Mouse (Mus musculus): ENCODE measurements around the gene Rpl29. TPM values are rescaled to one million over a fixed set of nuclear protein-coding genes. Genes with fewer than 3 reads are reported as not detected.

Rpl29 gene
- polyA plus RNA-seq, 1 experiment from 2014 or later, result 696 TPM

- ATAC-seq (ENCODE audit: extremely low read depth, insufficient number of reproducible peaks, low FRiP score, low TSS enrichment), result peak; percentile 23; the same call in 1 of the 2 replicates
- peak overlapping the region; percentile 98 for H3K4me2 ChIP-seq
- H3K9ac ChIP-seq, result peak overlapping the region; percentile 84
- H3K27me3 ChIP-seq (replicated peaks), result peaks cover 21% of the 10 kb centered on the region
- H3K9me3 ChIP-seq, result no peaks in the 10 kb centered on the region
- H3K4me3 ChIP-seq, result peak overlapping the region; percentile 65
- H3K36me3 ChIP-seq, result peaks cover 41% of the 10 kb centered on the region
- H3K27ac ChIP-seq (replicated peaks), result peak overlapping the region; percentile 46
- WGBS, result 2% methylated on average over 99 of the region's 99 CpGs
- peaks cover 18% of the 10 kb centered on the region for H3K4me1 ChIP-seq
Observed at GRCm38 (mm10) chr9:106464751-106465541, 35.7 kb downstream of the Rpl29 start.

DNA sequence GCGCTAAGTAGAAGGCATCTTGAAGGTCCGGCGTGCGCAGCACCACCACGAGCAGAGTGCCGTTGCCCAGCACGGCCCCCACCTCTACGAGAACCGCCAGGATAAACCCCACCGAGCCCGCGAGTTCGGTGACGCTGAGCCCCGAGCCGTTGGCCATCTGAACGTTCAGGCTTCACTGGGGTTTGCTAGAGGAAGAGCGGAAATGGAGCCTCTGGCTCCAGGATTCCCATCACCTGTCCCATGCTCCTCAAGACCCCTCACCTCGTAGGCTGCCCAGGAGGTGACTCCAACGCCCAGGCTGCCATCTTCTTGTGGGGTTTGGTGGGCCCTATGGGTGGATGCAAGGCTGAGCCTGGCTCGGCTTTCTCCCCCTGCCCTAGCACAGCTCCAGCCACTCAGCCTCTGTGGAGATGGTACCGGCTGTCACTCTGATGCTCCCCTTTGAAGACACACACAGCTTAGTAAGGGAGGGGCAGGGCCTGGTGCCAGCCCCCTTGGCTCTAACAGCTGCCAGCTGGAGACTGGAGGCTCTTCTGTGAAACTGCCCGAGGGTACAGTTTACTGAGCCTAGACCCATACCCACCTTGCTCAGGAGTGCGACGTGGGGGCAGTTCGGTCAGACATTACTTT, 36.4 kb downstream of the Rpl29 start, which contains the start of gene Gpr62:
Gene Gpr62, minus strand, starts transcription at position 368 of the 630 bp plus-strand sequence.
- Histone ChIP-seq H3K27me3 (replicated peaks) (peaks cover 21% of the 10 kb centered on the region), H3K36me3 (peaks cover 33% of the 10 kb centered on the region), H3K9ac (peak within 1 kb of the TSS; percentile 84), H3K4me1 (peaks cover 18% of the 10 kb centered on the region), H3K4me2 (peak within 1 kb of the TSS; percentile 98), H3K4me3 (peak within 1 kb of the TSS; percentile 65), H3K9me3 (no peaks in the 10 kb centered on the region), H3K27ac (replicated peaks) (peak within 1 kb of the TSS; percentile 46)
- no peak for ATAC-seq (ENCODE audit: extremely low read depth, insufficient number of reproducible peaks, low FRiP score, low TSS enrichment)
- 33% methylated on average over 26 of the region's 26 CpGs for WGBS

DNA sequence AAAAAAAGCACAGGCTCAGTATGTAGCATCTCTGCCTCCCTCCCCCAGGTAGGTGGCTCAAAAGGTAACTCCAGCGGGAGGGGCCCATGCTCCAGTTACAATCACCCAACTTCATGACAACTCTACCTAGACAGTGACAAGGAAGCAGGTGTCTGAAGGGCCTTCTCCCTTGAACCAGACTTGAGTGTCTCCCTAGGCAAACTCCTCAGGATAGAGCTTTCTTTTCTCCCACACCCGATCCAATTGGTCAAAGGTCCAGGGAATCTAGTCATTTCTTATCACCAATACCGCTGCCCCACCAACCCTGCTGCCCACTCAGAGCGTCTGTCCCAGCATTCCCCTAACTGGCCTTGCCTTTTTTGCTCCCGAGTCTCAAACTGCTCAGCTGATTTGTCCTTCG, 37.5 kb downstream of the Rpl29 start:
- H3K4me1 ChIP-seq, result peaks cover 22% of the 10 kb centered on the region
- H3K36me3 ChIP-seq, result peaks cover 24% of the 10 kb centered on the region
- peaks cover 21% of the 10 kb centered on the region for H3K27me3 ChIP-seq (replicated peaks)
- ATAC-seq (ENCODE audit: extremely low read depth, insufficient number of reproducible peaks, low FRiP score, low TSS enrichment), result no peak
- no peak overlapping the region for H3K4me3 ChIP-seq
- H3K4me2 ChIP-seq, result no peak overlapping the region
- no peaks in the 10 kb centered on the region for H3K9me3 ChIP-seq
- H3K9ac ChIP-seq, result no peak overlapping the region
- 77% methylated on average over 6 of the region's 6 CpGs for WGBS
- no peak overlapping the region for H3K27ac ChIP-seq (replicated peaks)

DNA sequence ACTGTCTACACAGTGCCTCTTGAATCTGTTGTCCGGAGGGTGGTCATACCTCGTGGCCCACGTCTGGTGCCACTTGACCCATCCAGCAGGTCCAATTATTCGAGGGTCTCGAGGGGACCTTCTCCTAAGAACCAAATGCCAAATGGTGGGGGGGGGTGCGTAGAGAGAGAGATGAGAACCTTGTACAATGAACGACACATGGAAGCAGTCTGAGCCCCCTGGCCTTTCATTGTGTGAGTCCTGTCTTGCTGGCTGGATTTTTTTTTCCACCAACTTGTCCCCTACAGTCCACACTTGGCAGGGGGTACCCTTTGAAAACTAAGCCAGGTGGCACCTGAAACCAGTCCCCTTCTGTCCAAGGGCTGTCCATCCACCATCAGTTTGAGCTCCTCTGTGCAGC, 38.5 kb downstream of the Rpl29 start:
- Histone ChIP-seq H3K27ac (replicated peaks) (no peak overlapping the region), H3K9ac (no peak overlapping the region), H3K4me2 (no peak overlapping the region), H3K4me3 (no peak overlapping the region), H3K27me3 (replicated peaks) (peaks cover 21% of the 10 kb centered on the region), H3K4me1 (peaks cover 32% of the 10 kb centered on the region), H3K36me3 (peaks cover 14% of the 10 kb centered on the region), H3K9me3 (no peaks in the 10 kb centered on the region)
- 86% methylated on average over 7 of the region's 7 CpGs for WGBS
- ATAC-seq (ENCODE audit: extremely low read depth, insufficient number of reproducible peaks, low FRiP score, low TSS enrichment), result no peak

DNA sequence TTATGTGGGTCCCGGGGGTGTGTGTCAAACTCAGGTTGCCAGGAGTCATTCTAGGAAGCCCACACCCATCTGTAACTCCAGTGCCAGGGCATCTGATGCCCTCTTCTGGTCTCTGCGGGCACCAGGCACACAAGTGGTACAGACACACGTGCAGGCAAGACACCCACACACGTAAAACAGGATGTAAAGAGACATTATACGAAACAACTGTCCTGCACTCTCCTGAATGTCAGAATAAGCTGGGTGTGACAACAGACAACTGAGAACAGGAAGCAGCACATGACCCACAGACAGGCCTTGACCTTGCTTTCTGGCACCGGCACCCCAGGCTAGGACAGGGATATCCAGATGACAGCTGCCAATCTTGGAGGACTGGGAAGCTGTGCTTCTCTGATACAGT, 40.1 kb downstream of the Rpl29 start:
- 65% methylated on average over 6 of the region's 6 CpGs for WGBS
- ATAC-seq (ENCODE audit: extremely low read depth, insufficient number of reproducible peaks, low FRiP score, low TSS enrichment), result no peak
- no peak overlapping the region for H3K9ac ChIP-seq
- no peak overlapping the region for H3K27ac ChIP-seq (replicated peaks)
- peaks cover 15% of the 10 kb centered on the region for H3K27me3 ChIP-seq (replicated peaks)
- H3K36me3 ChIP-seq, result no peaks in the 10 kb centered on the region; the same call in 1 of the 2 replicates
- H3K4me3 ChIP-seq, result no peak overlapping the region
- no peaks in the 10 kb centered on the region for H3K9me3 ChIP-seq
- peaks cover 34% of the 10 kb centered on the region for H3K4me1 ChIP-seq
- H3K4me2 ChIP-seq, result no peak overlapping the region

DNA sequence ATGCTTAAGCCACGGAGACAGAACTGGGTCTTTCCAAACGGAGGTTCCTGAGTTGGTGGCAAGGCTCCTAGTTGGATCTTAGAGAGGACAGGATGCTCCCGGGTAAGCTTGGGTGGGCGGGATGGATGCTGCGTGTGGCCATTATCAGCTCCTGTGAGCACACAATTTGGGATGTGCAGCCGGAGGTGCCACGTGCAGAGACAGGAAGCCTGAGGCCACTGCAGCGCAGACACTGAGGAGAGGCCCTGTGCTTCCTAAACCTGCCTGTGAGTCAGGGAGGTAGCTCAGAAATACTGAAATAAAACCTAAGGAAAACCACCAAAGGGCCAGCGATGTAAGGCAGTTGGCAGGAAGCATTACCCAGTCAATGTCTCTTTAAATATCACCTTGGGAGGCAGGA, 40.5 kb downstream of the Rpl29 start:
- 59% methylated on average over 9 of the region's 9 CpGs for WGBS
- Histone ChIP-seq H3K9ac (no peak overlapping the region), H3K4me1 (peaks cover 34% of the 10 kb centered on the region), H3K4me2 (no peak overlapping the region), H3K27ac (replicated peaks) (no peak overlapping the region), H3K27me3 (replicated peaks) (peaks cover 15% of the 10 kb centered on the region), H3K9me3 (no peaks in the 10 kb centered on the region), H3K36me3 (no peaks in the 10 kb centered on the region), H3K4me3 (no peak overlapping the region)
- ATAC-seq (ENCODE audit: extremely low read depth, insufficient number of reproducible peaks, low FRiP score, low TSS enrichment), result no peak

GRCm38 (mm10) chr9:106470991-106471750, 41.9 kb downstream of the Rpl29 start:
- 63% methylated on average over 14 of the region's 14 CpGs for WGBS
- H3K27ac ChIP-seq (replicated peaks), result no peak overlapping the region
- H3K36me3 ChIP-seq, result no peaks in the 10 kb centered on the region
- peaks cover 6% of the 10 kb centered on the region for H3K27me3 ChIP-seq (replicated peaks)
- peaks cover 37% of the 10 kb centered on the region for H3K4me1 ChIP-seq
- no peaks in the 10 kb centered on the region for H3K9me3 ChIP-seq
- no peak overlapping the region for H3K4me3 ChIP-seq
- H3K4me2 ChIP-seq, result peak overlapping the region; percentile 57
- ATAC-seq (ENCODE audit: extremely low read depth, insufficient number of reproducible peaks, low FRiP score, low TSS enrichment), result no peak
- peak overlapping the region; percentile 45 for H3K9ac ChIP-seq

GRCm38 (mm10) chr9:106471892-106472291, 42.6 kb downstream of the Rpl29 start:
- H3K27me3 ChIP-seq (replicated peaks), result peaks cover 5% of the 10 kb centered on the region; the same call in 1 of the 2 replicates
- WGBS, result 8% methylated on average over 5 of the region's 5 CpGs
- no peak overlapping the region for H3K4me3 ChIP-seq
- peak overlapping the region; percentile 45 for H3K9ac ChIP-seq
- no peaks in the 10 kb centered on the region for H3K36me3 ChIP-seq
- H3K9me3 ChIP-seq, result no peaks in the 10 kb centered on the region
- ATAC-seq (ENCODE audit: extremely low read depth, insufficient number of reproducible peaks, low FRiP score, low TSS enrichment), result no peak
- H3K4me2 ChIP-seq, result peak overlapping the region; percentile 57
- peaks cover 42% of the 10 kb centered on the region for H3K4me1 ChIP-seq
- H3K27ac ChIP-seq (replicated peaks), result no peak overlapping the region

DNA sequence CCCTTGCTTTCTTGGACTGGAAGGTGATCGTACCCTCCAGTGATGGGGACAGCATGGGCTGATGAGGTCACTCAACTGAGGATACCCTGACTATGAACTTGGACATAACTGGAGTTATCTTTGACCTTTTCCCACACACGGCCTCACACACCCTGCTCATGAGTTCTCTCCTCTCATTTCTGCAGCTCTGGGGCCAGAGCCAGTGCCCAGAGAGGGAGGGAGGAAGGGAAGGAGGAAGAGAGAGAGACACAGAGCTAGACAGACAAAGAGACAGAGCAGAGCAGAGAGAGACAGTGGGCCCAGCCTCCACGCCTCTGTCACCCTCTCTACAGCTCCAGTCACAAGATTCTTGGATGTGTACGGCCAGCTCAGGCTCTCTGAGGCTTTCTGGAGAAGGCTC, 43.1 kb downstream of the Rpl29 start:
- peaks cover 5% of the 10 kb centered on the region; the same call in 1 of the 2 replicates for H3K27me3 ChIP-seq (replicated peaks)
- H3K9ac ChIP-seq, result no peak overlapping the region
- WGBS, result 45% methylated on average over 4 of the region's 4 CpGs
- H3K4me3 ChIP-seq, result no peak overlapping the region
- H3K9me3 ChIP-seq, result no peaks in the 10 kb centered on the region
- no peaks in the 10 kb centered on the region for H3K36me3 ChIP-seq
- no peak for ATAC-seq (ENCODE audit: extremely low read depth, insufficient number of reproducible peaks, low FRiP score, low TSS enrichment)
- peaks cover 42% of the 10 kb centered on the region for H3K4me1 ChIP-seq
- 0 out of 2 replicates have a peak overlapping the region, but pooled peaks have one; percentile 5 for H3K27ac ChIP-seq (replicated peaks)
- no peak overlapping the region for H3K4me2 ChIP-seq

GRCm38 (mm10) chr9:106473081-106473752, 44.0 kb downstream of the Rpl29 start:
- H3K4me3 ChIP-seq, result no peak overlapping the region

DNA sequence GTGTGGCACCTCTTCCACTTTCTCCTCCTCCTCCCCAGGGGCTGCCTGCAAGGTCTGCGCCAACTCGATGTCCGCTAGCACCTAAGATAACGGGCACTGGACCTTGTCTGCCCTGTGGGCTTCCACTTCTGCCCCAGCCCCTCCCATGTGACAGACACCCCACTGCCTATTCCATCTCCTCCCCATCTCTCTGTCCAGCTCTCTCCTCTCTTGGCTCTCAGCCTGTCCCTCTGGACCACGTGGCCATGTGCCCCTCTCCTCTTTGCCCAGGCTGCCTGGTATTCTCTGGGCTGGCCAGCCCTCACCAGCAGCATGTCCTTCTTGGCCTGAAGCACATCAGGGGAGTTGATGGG, 44.5 kb downstream of the Rpl29 start:
- 79% methylated on average over 5 of the region's 5 CpGs for WGBS
- Histone ChIP-seq H3K27ac (replicated peaks) (no peak overlapping the region), H3K9me3 (no peaks in the 10 kb centered on the region), H3K36me3 (no peaks in the 10 kb centered on the region), H3K4me1 (peaks cover 51% of the 10 kb centered on the region), H3K4me2 (no peak overlapping the region), H3K27me3 (replicated peaks) (peaks cover 5% of the 10 kb centered on the region; the same call in 1 of the 2 replicates), H3K4me3 (no peak overlapping the region), H3K9ac (peak overlapping the region; percentile 44)
- no peak for ATAC-seq (ENCODE audit: extremely low read depth, insufficient number of reproducible peaks, low FRiP score, low TSS enrichment)

More at GRCm38 (mm10) chr9:106473081-106473752, 44.0 kb downstream of the Rpl29 start:
- Histone ChIP-seq H3K4me2 (no peak overlapping the region), H3K36me3 (no peaks in the 10 kb centered on the region), H3K27me3 (replicated peaks) (peaks cover 5% of the 10 kb centered on the region; the same call in 1 of the 2 replicates), H3K4me1 (peaks cover 49% of the 10 kb centered on the region), H3K9me3 (no peaks in the 10 kb centered on the region), H3K9ac (no peak overlapping the region), H3K27ac (replicated peaks) (no peak overlapping the region)
- WGBS, result 85% methylated on average over 16 of the region's 16 CpGs
- no peak for ATAC-seq (ENCODE audit: extremely low read depth, insufficient number of reproducible peaks, low FRiP score, low TSS enrichment)

Measured in heart, embryonic 13.5 days (tissue).